Mouse (Mus musculus): Measurements from ENCODE around the gene Acot11. TPM values are rescaled to one million over a fixed set of nuclear protein-coding genes. Genes with fewer than 3 reads are reported as not detected.
"Not testable (repeated sequence)": the region's sequence is repeated elsewhere in the genome, so short reads cannot be mapped to it uniquely, and the experiment has no call there.

The Acot11 gene
- total RNA-seq, 2 experiments from 2014 or later: 1.0 TPM

DNA sequence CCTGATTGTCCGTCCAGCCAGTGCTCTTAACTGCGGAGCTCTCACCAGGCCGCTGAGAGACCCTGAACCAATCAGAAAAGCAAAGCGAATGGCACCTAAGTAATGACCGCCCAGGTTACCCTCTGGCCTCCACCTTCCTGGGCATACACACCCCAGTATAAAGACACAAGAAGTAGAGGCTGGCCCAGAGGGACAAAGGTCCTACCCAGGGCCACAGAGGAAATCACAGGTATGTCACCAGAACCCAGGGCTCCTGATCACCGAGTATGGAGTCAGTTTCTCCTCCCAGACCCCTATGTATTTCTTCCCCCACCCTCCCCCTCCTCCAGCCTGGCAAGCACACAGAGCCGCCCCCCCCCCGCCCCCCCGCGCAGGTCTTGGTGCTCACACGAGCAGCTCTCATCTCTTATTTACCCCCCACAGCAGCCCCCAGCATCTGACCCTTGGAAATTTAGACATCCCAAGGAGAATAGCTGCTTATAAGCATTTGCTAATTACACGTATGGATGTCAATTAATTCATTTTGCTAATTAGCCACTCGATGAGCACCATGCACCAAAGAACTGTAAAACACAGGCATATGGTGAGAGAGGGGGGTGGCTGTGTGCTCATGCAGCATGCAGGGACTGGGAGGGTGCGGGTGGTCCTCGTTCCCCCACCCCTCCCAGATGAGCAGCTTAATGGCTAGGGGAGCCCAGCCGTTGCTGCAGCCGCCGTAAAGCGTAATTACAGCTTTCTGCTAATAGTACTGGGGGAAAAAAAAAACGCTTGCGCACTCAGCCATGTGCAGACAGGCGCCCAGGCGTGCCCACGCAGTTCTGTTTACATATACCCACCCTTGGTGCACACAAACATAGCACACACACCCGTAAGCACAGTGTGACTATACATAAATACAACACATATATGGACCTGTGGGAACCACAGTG is 10.9 kb upstream of the Acot11 start:
- no peak for ATAC-seq (replicated peaks; ENCODE audit: low FRiP score, low TSS enrichment, poor library complexity, severe bottlenecking)

DNA sequence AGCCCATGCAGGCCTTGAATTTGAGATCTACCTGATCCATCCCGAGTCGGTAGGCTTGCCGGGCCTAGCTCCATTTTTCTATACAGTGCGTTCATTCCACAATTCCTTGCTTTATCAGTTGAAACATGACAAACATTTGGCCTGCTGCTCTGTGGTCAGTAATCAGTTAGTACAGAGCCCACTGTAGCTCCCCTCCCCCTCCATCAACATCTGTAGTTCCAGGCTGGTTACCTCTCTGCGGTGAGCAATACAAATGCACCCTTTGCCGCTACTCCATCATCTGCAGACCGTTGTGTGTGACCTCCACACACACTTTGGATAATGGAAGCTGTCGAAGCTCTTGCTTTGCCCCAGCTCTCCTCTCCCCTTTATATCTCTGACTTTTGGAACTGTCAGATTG is 6.4 kb upstream of the Acot11 start:
- peak; percentile 67; the same call in 1 of the 2 replicates for ATAC-seq (replicated peaks; ENCODE audit: low FRiP score, low TSS enrichment, poor library complexity, severe bottlenecking)

DNA sequence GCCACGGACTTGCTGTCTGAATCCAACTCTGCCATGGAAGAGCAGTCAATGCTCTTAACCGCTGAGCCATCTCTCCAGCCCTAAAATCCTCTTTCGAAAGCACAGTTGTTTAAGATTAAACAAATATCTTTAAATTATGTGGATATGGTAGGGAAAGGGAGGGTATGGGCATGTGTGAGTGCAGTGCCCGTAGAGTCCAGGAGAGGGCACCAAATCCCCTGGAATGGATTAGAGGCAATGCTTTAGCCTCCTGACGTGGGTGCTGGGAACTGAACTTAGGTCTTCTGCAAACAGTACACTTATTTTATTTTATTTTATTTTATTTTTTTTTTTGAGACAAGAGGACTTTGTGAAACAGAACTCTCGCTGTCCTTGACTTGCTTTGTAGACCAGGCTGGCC is 5.2 kb upstream of the Acot11 start:
- ATAC-seq (replicated peaks; ENCODE audit: low FRiP score, low TSS enrichment, poor library complexity, severe bottlenecking): no peak

DNA sequence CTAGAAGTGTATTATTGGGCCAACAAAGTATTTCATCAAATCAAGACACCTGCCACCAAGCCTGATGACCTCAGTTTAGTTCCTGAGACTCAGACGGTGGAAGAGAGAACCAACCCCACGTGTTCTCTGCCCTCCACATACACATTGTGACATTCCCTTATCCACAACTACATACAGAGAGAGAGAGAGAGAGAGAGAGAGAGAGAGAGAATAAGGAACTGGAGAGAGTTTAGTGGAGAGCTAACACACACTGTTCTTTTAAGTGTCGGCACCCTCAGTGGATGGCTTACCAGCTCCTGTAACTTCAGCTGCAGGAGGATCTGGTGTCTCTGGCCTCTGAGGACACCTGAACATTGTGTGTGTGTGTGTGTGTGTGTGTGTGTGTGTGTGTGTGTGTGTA is 2.5 kb upstream of the Acot11 start:
- ATAC-seq (replicated peaks; ENCODE audit: low FRiP score, low TSS enrichment, poor library complexity, severe bottlenecking): no peak

DNA sequence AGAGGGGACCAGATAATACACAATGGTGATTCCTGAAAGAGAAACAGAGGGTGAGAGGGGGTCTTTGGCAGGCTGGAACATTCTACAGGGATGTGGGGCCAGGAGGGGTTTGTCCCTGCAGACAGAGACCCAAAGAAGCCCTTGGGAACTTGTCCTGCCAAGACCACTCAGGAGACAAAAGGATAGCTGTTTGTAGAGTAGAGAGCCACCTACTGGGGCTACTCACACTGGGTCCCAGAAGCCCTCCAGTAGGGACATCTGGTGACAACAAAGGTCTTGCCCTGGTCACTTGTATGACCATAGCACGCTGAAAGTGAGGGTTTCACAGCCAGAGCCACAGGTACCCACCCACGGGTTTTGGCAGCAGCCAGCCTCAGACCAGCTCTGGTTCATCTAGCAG is 1.1 kb upstream of the Acot11 start:
- ATAC-seq (replicated peaks; ENCODE audit: low FRiP score, low TSS enrichment, poor library complexity, severe bottlenecking): no peak

DNA sequence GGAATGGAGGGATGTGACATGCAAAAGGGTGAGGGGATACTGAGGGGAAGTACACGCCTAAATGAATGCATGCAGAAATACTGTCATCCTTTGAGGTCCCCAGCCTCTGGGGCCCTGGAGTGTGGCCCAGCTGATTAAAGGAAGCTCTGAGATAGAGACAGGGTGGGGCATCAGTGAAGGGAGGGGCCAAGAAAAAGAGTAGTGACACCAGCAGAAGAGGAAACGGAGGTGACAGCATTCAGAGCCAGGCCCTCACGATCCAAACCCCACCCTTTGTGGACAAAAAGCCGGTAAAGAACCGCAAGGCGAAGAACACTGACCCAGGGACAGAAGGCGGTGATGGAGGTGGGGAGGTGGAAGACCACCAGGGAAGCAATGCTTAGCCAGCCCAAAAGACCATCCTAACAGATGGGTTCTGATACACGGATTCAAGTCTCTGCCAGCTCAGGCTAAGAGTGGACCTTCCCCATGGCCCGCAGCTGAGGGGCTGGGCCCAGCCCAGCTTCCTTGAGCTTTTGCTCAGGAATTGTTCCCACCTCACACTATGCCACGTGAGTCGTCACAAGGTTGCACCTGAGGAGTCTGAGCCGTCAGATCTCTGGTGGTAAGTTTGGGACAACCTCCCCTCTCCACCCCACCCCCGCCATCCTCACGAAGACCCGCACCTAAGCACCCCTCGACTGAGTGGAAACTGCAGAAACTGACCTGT is 443 bp downstream of the Acot11 start:
- peak; percentile 88 for ATAC-seq (replicated peaks; ENCODE audit: low FRiP score, low TSS enrichment, poor library complexity, severe bottlenecking)

DNA sequence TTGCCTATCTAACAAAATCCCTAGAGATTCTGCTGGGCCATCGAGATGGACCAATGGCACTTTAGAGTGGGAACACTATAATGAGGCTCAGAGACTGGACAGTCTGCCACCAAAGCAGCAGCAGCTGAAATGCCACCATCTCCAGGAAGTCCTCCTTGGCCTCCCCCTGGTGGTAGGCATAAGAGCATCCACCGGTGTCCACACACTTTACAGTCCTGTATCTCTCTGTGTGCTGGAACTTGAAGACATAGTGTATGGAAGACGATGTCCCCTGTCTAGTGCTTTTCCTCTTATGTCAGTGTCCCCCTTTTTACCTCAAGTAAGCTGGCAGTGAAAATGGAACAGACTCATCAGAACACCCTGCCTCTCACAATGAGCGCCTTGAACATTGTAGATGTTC is 1.0 kb downstream of the Acot11 start:
- ATAC-seq (replicated peaks; ENCODE audit: low FRiP score, low TSS enrichment, poor library complexity, severe bottlenecking): peak; percentile 52; the same call in 1 of the 2 replicates

DNA sequence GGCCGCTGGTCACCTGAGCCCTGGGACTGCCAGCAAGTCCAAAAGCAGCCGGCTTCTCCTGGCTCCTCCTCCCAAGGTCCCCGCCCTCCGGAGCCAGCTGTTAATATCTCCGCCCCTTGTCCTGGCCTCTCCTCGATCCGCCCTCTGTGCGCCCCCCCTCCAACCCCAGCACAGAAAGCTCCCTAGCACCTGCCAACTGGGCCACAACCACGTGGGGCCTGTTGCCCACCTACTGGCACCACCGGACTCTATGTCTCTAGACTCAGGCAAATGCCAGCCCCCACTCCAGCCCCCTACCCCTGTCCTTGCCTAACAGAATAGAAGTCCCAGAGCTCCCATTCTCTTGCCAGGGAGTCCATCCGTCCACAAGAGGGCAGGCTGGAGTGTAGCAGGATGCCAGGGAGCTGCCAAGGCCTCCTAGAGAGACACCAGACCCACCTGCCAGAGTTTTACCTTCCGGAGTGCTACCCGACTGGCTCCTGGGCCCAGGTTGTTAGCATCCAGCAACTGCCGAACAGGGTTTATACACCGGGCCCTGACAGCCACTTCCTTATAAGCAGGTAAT is 4.9 kb downstream of the Acot11 start:
- ATAC-seq (replicated peaks; ENCODE audit: low FRiP score, low TSS enrichment, poor library complexity, severe bottlenecking): peak; percentile 63

DNA sequence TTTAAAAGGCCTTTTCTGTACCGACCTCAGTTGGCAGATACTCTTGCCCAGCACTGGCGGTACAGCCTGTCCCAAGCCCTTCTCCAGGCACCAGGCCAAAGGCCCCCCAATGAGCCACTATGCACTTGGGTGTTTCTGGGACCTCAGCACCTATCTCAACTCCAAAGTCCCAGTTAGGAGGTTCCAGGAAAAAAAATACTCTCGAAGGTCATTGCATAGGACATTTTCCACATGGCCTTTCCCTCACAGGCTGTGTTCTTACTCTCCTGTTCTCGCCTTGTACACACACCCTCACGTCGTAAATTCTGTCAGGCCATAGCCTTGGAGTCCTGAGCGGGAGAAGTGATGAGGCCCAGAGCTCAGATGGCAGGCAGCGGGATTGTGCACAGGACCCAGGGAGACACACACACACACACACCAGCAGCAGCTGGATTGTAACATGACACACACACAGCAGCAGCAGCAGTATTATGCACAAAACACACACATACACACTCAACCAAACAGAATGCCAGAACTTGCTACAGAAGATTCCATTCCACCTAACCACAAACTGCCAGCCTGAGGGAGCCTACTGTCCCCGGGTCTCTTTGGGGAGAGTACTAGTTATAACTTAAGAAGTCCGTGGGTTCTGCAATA is 5.8 kb downstream of the Acot11 start:
- ATAC-seq (replicated peaks; ENCODE audit: low FRiP score, low TSS enrichment, poor library complexity, severe bottlenecking): no peak

DNA sequence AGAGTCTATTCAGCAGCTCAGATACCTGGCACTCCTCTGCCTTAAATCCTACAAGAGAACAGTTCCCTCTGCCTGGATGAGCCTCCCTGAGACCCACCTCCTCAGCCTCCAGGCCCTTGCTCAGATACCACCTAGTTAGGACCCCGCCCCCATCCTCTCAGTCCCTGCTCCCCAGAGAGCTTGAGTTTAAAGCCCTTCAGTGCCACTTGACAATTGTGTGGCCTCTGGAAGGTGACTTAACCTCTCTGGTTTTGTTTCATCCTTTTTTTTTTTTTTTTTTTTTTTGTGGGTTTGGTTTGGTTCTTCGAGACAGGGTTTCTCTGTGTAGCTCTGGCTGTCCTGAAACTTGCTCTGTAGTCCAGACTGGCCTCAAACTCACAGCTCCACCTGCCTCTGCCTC is 9.5 kb downstream of the Acot11 start:
- ATAC-seq (replicated peaks; ENCODE audit: low FRiP score, low TSS enrichment, poor library complexity, severe bottlenecking): no peak

DNA sequence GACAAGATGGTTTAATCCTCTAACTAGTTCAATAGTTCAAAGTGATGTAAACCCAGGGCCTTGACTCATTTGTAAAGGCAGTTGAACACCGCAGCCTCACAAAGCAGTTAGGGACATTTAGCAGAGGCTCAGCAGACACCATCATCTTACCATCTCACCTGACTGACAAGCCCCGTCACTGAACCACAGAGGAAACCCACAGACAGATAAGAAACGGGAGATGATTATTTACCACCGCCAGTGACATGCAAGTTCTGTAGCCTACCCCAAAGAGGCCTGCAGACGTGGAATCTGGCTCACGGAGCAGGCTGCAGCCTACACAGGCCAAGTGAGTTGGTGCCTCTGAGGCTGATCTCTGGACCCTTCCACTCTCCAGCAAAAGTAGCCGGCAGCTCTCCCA is 10.6 kb downstream of the Acot11 start:
- peak; percentile 66 for ATAC-seq (replicated peaks; ENCODE audit: low FRiP score, low TSS enrichment, poor library complexity, severe bottlenecking)

DNA sequence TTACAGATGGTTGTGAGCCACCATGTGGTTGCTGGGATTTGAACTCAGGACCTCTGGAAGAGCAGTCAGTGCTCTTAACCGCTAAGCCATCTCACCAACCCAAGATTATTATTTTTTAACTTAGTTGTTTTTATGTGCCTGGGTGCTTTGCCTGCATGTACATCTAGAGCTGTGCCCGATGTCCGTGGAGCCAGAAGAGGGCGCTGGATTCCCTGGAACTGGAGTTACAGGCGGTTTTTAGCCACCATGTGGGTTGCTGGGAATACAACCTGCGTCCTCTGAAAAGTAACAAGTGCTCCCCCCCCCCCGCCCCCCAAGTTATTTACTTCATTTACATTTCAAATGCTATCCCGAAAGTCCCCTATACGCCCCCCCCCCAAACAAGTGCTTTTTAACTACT is 11.0 kb downstream of the Acot11 start:
- not testable (repeated sequence) for ATAC-seq (replicated peaks; ENCODE audit: low FRiP score, low TSS enrichment, poor library complexity, severe bottlenecking)

DNA sequence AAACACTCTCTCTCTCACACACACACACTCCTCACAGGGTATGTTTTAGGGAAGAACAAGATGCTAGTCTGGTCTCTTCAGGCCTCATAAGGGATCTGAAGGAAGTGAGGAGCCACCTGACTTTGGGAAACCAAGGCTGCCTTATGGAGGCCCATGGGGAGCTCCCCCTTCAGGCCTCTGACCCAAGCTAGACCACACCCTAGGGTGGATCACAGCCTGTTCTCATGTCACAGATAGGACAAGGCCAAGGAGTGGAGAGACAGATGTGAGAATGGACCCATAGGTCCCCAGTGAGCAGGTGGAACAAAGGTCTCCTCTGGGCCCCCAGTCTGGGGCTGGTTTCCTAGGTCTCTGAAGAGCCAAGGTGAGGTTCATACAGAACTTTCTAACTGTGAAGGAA is 12.5 kb downstream of the Acot11 start:
- 0 out of 2 replicates have a peak, but pooled peaks have one; percentile 28 for ATAC-seq (replicated peaks; ENCODE audit: low FRiP score, low TSS enrichment, poor library complexity, severe bottlenecking)

DNA sequence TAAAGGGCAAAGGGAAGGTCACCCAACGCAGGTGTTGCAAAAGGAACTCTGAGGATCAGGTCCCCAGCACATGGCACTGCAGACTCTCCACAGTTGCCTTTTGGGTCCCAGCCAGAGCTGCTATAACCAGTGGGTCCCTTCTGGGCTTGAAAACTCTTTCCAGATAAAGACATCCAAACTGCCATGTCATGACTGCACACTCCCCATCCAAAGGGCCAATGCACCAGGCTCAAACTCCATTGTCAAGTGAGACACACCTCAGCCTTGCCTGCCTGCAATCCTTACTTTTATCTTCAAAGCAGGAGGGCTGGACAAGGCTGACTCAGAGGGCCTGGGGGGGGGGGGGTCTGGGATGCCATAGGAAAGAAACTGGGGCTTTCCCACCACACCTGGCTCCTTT is 13.9 kb downstream of the Acot11 start:
- peak; percentile 38 for ATAC-seq (replicated peaks; ENCODE audit: low FRiP score, low TSS enrichment, poor library complexity, severe bottlenecking)

DNA sequence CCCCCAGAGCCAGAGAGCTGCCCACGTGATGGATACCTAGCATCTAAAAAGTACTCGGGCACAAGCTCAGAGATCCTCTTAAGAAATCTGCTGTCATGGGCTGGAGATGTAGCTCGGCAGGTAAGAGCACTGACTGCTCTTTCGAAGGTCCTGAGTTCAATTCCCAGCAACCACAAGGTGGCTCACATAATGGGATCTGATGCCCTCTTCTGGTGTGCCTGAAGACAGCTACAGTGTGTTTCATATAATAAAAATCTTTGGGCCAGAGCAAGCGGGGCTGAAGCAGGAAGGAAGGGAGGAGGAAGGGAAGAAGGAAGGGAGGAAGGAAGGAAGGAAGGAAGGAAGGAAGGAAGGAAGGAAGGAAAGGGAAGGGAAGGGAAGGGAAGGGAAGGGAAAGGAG is 14.6 kb downstream of the Acot11 start:
- not testable (repeated sequence) for ATAC-seq (replicated peaks; ENCODE audit: low FRiP score, low TSS enrichment, poor library complexity, severe bottlenecking)

DNA sequence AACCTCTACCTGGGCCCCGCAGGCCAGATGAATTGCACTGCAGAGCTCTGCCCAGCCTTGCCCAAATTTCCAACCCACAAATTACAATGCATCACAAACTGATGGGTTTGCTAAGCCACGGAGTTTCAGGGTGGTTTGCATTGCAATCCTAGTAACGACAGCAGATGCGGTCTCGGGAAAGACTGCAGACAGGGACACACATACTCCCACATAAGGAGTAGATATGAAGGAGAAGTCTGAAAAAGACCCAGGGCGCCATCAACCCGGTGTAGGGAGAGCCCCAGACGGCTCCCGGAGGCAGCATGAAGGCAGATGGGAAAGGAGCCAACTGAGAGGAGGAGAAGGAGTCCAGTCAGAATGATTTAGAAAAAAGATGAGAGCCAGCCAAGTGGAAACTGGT is 15.1 kb downstream of the Acot11 start:
- no peak for ATAC-seq (replicated peaks; ENCODE audit: low FRiP score, low TSS enrichment, poor library complexity, severe bottlenecking)

DNA sequence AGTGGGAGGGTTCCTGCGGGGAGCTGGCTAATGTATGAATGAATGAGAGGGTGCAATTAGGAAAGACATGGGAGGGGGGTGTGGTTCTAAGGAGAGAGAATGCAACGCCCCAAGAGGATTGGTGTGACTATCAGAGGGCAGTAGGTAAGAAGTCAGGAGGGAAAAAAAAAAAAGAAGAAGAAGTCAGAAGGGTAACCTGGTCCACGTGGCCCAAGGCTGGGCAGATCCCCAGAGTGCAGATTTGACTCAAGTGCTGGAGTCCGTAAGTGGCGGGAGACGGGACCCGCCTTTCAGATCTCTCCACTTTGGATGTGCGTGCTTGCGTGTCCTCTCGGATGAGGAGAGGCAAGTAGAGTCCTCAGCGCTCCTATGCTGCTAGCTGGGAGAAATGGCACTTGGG is 16.2 kb downstream of the Acot11 start:
- no peak for ATAC-seq (replicated peaks; ENCODE audit: low FRiP score, low TSS enrichment, poor library complexity, severe bottlenecking)

DNA sequence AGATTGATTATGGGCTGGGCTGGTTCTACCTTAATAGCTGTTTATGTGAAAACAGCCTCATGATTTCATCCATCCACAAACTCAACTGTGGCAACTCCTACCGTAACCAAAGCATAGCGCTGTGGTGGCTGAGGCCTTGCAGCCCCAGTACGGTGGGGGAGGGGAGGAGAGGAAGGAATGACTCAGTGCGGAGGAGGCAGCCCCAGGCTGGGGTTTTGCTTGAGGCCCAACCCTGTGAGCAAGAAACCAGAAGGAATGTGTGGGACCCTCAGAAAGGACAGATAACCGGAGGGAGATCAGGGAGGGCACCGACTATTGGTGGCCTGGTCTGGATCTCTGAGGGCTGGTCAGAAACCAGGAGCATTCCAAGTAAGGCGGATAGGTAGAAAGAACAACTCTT is 17.0 kb downstream of the Acot11 start:
- no peak for ATAC-seq (replicated peaks; ENCODE audit: low FRiP score, low TSS enrichment, poor library complexity, severe bottlenecking)

DNA sequence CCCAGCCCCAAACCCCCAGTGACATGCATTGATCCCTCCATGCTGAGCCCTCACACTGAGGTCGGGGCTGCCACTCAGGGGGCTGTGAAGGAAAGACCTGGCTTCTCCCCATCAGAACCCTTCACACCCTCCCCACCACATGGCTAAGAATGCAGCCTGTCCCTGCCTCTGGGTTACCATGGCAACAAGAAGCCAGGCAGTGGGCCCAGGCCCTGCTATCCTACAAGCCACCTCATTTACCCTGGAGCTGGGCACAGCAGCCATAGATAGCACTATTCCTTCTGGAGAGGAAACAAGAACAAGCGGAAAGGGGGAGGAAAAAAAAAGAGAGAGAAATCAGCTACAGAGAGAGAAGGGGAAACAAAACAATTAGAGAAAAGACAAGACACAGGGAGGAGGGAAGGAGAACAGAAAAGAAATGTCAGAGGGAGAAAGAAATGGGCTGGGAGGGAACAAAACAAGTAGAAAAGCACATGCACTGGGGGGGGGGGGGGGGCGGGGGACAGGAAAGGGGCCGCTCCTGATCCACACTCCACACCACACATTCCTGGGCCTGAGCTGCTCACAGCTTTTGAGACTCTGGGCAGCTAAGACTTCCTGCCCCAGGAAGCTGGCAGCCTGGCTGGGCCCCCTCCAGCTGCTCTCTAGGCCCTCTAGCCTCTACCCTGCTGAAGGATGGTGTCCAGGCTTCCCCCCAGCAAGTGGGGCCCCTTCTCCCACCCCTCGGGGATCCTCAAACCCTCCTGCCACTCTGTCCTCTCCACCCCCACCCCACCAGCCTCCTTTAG is 18.9 kb downstream of the Acot11 start:
- ATAC-seq (replicated peaks; ENCODE audit: low FRiP score, low TSS enrichment, poor library complexity, severe bottlenecking): no peak

Measured in megakaryocyte-erythroid progenitor cell, adult 5-6 weeks (primary cell).